Mouse (Mus musculus) ES-E14 (cell line): ENCODE measurements around the gene Zscan12. TPM values are rescaled to one million over a fixed set of nuclear protein-coding genes. Genes with fewer than 3 reads are reported as not detected.

ENCODE experiments used
- DNase-seq: peaks from one replicate; pipeline ENCODE4 v3.0.0-alpha.2; 2013; ENCODE audit warnings: low read depth, low spot score
- H3K27ac ChIP-seq: 2 replicates; pipeline ENCODE4 v1.5.1; 2012; ENCODE audit warnings: low read depth, mild to moderate bottlenecking, low read length, moderate library complexity, mixed read lengths; ENCODE audit not compliant: poor library complexity, insufficient read depth, severe bottlenecking
- H3K36me3 ChIP-seq: 2 replicates; pipeline ENCODE4 v1.6.1; 2012; ENCODE audit warnings: mild to moderate bottlenecking, low read length, moderate library complexity, mixed read lengths; ENCODE audit not compliant: control insufficient read depth, poor library complexity, insufficient read depth, severe bottlenecking
- H3K4me1 ChIP-seq, 2 experiments: fragments of 150-350 bp in 1 of 2; sonication (generic) in 1 of 2; 2 replicates each; pipeline ENCODE4 v1.6.1; 2012; ENCODE audit warnings: low read length in 2 of 2, mild to moderate bottlenecking in 1 of 2, mixed read lengths in 1 of 2; ENCODE audit not compliant: control insufficient read depth in 2 of 2, insufficient read depth in 2 of 2, poor library complexity in 1 of 2
- H3K4me3 ChIP-seq, 2 experiments: fragments of 150-350 bp in 1 of 2; sonication (generic) in 1 of 2; 2 replicates each; pipeline ENCODE4 v1.5.1; 2012; ENCODE audit warnings: low read length in 2 of 2, low read depth in 1 of 2, mild to moderate bottlenecking in 1 of 2, mixed read lengths in 1 of 2; ENCODE audit not compliant: insufficient read depth in 1 of 2, poor library complexity in 1 of 2, severe bottlenecking in 1 of 2
- H3K9ac ChIP-seq: 2 replicates; pipeline ENCODE4 v1.6.1; 2012; ENCODE audit warnings: low read depth, mild to moderate bottlenecking, low read length, mixed read lengths; ENCODE audit not compliant: poor library complexity, insufficient read depth, severe bottlenecking
- H3K9me3 ChIP-seq: fragments of 150-350 bp; sonication (generic); 2 replicates; pipeline ENCODE4 v1.6.1; 2012; ENCODE audit warnings: low read depth, mild to moderate bottlenecking, low read length; ENCODE audit not compliant: control insufficient read depth, insufficient read depth
- CHD2 ChIP-seq: IDR thresholded peaks from 2 replicates; pipeline ENCODE4 v1.6.1; 2014; ENCODE audit warnings: mild to moderate bottlenecking, low read depth, low read length, inconsistent platforms
- HCFC1 ChIP-seq: IDR thresholded peaks from 2 replicates; pipeline ENCODE4 v1.6.1; 2012; ENCODE audit warnings: low read length, inconsistent platforms, borderline replicate concordance; ENCODE audit not compliant: insufficient read depth
- MAFK ChIP-seq: IDR thresholded peaks from 2 replicates; pipeline ENCODE4 v1.6.1; 2014; ENCODE audit warnings: mild to moderate bottlenecking, low read depth, low read length, inconsistent platforms; ENCODE audit not compliant: insufficient read depth
- ZC3H11A ChIP-seq: IDR thresholded peaks from 2 replicates; pipeline ENCODE4 v1.6.1; 2012; ENCODE audit warnings: low read depth, mild to moderate bottlenecking, inconsistent platforms, low read length, borderline replicate concordance
- ZNF384 ChIP-seq: IDR thresholded peaks from 2 replicates; pipeline ENCODE4 v1.6.1; 2012; ENCODE audit warnings: low read depth, low read length, inconsistent platforms
- in situ Hi-C, 2 experiments: fragments of 600-800 bp; cut with MboI; formaldehyde crosslinking; loops; one replicate each; pipeline ENCODE4 v1.15.1; 2025; ENCODE audit warnings: low sequenced_read_pairs in 2 of 2, inconsistent platforms in 1 of 2; ENCODE audit not compliant: unreplicated experiment in 2 of 2
- total RNA-seq: library from RNA; depleted of rRNA; stranded (reverse); fragments of 300-350 nt; gene quantifications from 2 replicates; pipeline ENCODE4 v1.2.3, GENCODE M21; 2012; rRNA removed

Gene Zscan12
- total RNA-seq, 1 experiment, result 10.4 TPM

GRCm38 (mm10) chr13:21415266-21415665 lies 52.6 kb downstream of the Zscan12 start:
- H3K4me1 ChIP-seq, result no peaks in the 10 kb centered on the region; a peak in 1 of 4 replicates
- no peaks in the 10 kb centered on the region for H3K9me3 ChIP-seq
- TF ChIP-seq MAFK (no peak), HCFC1 (no peak), ZNF384 (no peak), CHD2 (no peak), ZC3H11A (no peak)
- H3K27ac ChIP-seq, result no peak overlapping the region
- in situ Hi-C loops, result no loop called here
- no peak overlapping the region for H3K9ac ChIP-seq
- H3K4me3 ChIP-seq, result no peak overlapping the region
- no peaks in the 10 kb centered on the region for H3K36me3 ChIP-seq
- DNase-seq, result no peak

- H3K9ac ChIP-seq, result no peak overlapping the region
- in situ Hi-C loops, result no loop called here
- no peaks in the 10 kb centered on the region for H3K9me3 ChIP-seq
- TF ChIP-seq ZC3H11A, result no peak
- no peak for TF ChIP-seq HCFC1
- TF ChIP-seq ZNF384, result no peak
- no peak for TF ChIP-seq CHD2
- TF ChIP-seq MAFK, result no peak
- H3K27ac ChIP-seq, result no peak overlapping the region
- DNase-seq, result no peak
- no peak overlapping the region for H3K4me3 ChIP-seq
- H3K4me1 ChIP-seq, result no peaks in the 10 kb centered on the region; a peak in 1 of 4 replicates
- H3K36me3 ChIP-seq, result no peaks in the 10 kb centered on the region
Observed at GRCm38 (mm10) chr13:21415750-21416149, 53.1 kb downstream of the Zscan12 start.

DNA sequence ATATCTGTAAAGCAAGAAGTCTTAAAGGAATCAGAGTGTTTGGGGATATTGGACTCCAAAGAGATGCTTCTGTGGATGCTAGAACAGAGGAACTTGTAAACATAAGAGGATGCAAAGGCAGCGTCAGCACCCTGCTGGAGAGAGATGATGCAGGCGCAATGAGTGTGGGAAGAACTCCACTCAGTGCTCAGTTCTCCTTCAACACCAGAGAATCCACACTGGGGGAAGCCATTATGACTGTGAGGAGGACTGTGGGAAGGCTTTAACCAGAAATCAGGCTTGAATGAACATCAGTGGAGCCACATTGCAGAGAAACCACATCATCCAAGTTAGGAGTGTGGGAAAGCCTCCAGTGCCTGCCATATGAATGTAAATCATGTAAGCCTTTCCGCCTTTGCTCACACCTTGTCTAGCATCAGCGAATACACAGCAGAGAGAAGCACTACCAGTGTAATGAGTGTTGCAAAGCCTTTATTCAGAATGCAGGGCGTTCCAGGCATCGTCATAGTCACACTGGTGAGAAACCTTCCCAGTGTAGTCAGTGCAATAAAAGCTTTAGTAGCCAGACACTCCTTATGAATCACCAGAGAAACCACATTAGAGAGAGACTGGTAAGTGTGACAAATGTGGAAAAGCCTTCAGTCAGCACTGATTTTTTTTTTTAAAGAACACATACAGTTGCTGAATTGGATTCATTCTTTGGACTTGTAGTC lies 54.8 kb downstream of the Zscan12 start:
- no peak for DNase-seq
- in situ Hi-C loops, result no loop called here
- no peak overlapping the region for H3K27ac ChIP-seq

DNA sequence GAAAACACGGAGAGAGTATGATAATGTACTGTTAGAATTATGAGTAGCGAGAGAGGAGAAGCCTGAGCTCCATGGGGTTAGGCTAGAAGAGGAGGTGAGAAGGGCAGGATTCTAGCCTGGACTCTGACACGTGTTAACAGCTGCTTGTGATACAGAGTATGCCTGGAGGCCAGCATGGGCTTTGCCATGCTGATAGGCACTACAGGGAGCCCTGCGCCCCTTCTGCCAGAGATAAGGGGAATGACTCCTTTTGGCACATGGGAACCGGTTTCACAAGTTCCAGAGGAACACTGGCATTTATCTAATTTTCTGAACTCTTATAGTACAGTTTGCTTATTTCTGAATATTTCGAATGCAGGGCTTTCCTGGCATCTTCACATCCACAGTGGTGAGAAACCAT lies 56.2 kb downstream of the Zscan12 start:
- Histone ChIP-seq H3K27ac (no peak overlapping the region), H3K9me3 (no peaks in the 10 kb centered on the region), H3K4me1 (no peaks in the 10 kb centered on the region), H3K36me3 (no peaks in the 10 kb centered on the region), H3K4me3 (no peak overlapping the region), H3K9ac (no peak overlapping the region)
- TF ChIP-seq ZC3H11A (no peak), HCFC1 (no peak), MAFK (no peak), CHD2 (no peak), ZNF384 (no peak)
- no peak for DNase-seq
- in situ Hi-C loops, result no loop called here

More for the DNA sequence above, 54.8 kb downstream of the Zscan12 start:
- Histone ChIP-seq H3K9ac (no peak overlapping the region), H3K36me3 (no peaks in the 10 kb centered on the region), H3K4me1 (no peaks in the 10 kb centered on the region; a peak in 1 of 4 replicates), H3K4me3 (no peak overlapping the region), H3K9me3 (no peaks in the 10 kb centered on the region)
- TF ChIP-seq ZC3H11A (no peak), MAFK (no peak), CHD2 (no peak), ZNF384 (no peak), HCFC1 (no peak)

Other genes starting within 250 kb of the Zscan12 start
- gene Olfr263, start 233.2 kb upstream of the Zscan12 start, total RNA-seq, result not detected in 2 replicates
- not detected in 2 replicates for gene Olfr1368, start 217.0 kb upstream of the Zscan12 start, total RNA-seq
- gene Trim27, start 183.4 kb upstream of the Zscan12 start, total RNA-seq, result 115 and 128 TPM in 2 replicates
- gene Gpx5, start 70.1 kb upstream of the Zscan12 start, total RNA-seq, result not detected in 2 replicates
- 2.1 and 2.2 TPM in 2 replicates for gene Gpx6, start 50.7 kb upstream of the Zscan12 start, total RNA-seq
- gene Olfr1367, start 15.9 kb upstream of the Zscan12 start, total RNA-seq, result not detected in 2 replicates
- 20.4 and 21.7 TPM in 2 replicates for gene Zkscan3, start 39.9 kb downstream of the Zscan12 start, total RNA-seq
- 1.2 and 1.5 TPM in 2 replicates for gene Pgbd1, start 78.2 kb downstream of the Zscan12 start, total RNA-seq
- gene Zscan26, start 90.9 kb downstream of the Zscan12 start, total RNA-seq, result 22.9 and 25.8 TPM in 2 replicates
- 0.58 and 0.98 TPM in 2 replicates for gene Nkapl, start 105.7 kb downstream of the Zscan12 start, total RNA-seq
- 0.31 and 0.79 TPM in 2 replicates for gene Zkscan4, start 116.1 kb downstream of the Zscan12 start, total RNA-seq
- gene Gm10065, start 116.6 kb downstream of the Zscan12 start, total RNA-seq, result not detected in 2 replicates
- 0.11 and 0.31 TPM in 2 replicates for gene AK157302, start 132.4 kb downstream of the Zscan12 start, total RNA-seq
- 23.4 and 35.7 TPM in 2 replicates for gene Gm11273, start 138.6 kb downstream of the Zscan12 start, total RNA-seq
- gene Zkscan8, start 168.3 kb downstream of the Zscan12 start, total RNA-seq, result 9.2 and 16.1 TPM in 2 replicates
- gene Olfr1366, start 180.0 kb downstream of the Zscan12 start, total RNA-seq, result not detected in 2 replicates
- not detected in 2 replicates for gene Olfr1535, start 197.1 kb downstream of the Zscan12 start, total RNA-seq
- gene Olfr1364, start 218.9 kb downstream of the Zscan12 start, total RNA-seq, result not detected in 2 replicates